Mouse (Mus musculus) layer of hippocampus, adult 11-12 months (tissue): ENCODE measurements around the gene Olfr1037.
"Not testable (repeated sequence)": the region's sequence is repeated elsewhere in the genome, so short reads cannot be mapped to it uniquely, and the experiment has no call there.

Source experiments
- DNase-seq: peaks from one replicate; pipeline ENCODE4 v3.0.0; 2022; ENCODE audit warnings: low spot score

Gene Olfr1037

DNA sequence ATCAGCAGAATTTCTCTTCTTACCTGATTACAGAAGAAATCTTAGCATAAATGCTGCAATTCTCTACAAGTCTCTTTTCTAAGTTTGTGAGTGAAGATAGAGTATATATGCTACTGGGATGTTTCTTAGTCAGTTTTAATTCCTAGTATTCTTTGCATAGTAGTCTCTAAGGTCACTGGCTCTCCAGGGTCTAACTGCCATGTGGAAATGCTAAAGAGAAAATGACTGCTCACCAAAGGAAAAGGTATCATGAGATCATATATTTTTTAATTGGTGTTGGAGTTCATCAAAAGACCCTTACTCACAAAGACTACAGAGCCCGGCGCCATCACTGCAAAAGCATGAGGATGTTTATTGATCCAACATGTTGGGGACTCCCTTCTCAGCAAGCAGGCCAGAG is at the start of gene Olfr1037:
TSS of gene Olfr1037 (minus strand) at position 101 of the 400 bp plus-strand sequence.
- no peak for DNase-seq

GRCm38 (mm10) chr2:86135828-86136227 is 48.6 kb upstream of the Olfr1037 start, which contains the start of gene Olfr1039:
TSS of gene Olfr1039 (minus strand) at chr2:86135928.
- DNase-seq: no peak

- not testable (repeated sequence) for DNase-seq
These were observed 6.7 kb downstream of the Olfr1037 start for GRCm38 (mm10) chr2:86080478-86080877.

DNA sequence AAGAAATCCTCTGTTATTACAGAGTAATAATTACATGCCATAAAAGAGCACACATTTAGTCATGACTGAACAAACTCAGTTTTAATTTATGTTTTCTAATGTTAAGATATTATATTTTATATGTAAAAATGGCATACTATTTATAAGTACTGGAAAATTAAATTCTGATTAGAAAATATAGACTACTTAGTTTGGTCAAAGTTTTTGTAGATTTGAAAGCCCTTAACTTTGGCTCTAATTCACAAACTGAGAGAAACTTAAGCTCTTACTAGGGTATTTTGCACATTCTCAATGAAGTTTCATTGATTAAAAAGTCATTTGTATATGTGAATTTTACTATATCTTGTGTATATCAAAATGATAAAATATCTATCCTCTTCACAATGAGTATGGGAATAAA is 13.5 kb downstream of the Olfr1037 start, which contains the start of gene Olfr1036:
TSS of gene Olfr1036 (plus strand) at position 301 of the 400 bp plus-strand sequence.
- not testable (repeated sequence) for DNase-seq

- DNase-seq: no peak
These were observed 17.0 kb downstream of the Olfr1037 start for GRCm38 (mm10) chr2:86070189-86070588.

- not testable (repeated sequence) for DNase-seq
These were observed 23.4 kb downstream of the Olfr1037 start for GRCm38 (mm10) chr2:86063766-86064165.

- not testable (repeated sequence) for DNase-seq
These were observed 36.4 kb downstream of the Olfr1037 start for GRCm38 (mm10) chr2:86050777-86051176.

DNA sequence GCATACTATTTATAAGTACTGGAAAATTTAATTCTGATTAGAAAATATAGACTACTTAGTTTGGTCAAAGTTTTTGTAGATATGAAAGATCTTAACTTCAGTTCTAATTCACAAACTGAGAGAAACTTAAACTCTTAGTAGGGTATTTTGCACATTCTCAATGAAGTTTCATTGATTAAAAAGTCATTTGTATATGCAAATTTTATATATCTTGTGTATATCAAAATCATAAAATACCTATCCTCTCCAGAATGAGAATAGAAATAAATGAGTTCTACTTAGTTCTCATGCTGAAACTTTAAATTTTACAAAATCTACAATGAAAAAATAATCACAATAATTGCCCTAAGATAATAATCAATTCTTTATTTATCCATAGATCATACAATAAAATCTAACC is 41.6 kb downstream of the Olfr1037 start, which contains the start of gene Olfr1034:
TSS of gene Olfr1034 (plus strand) at position 301 of the 400 bp plus-strand sequence.
- DNase-seq: no peak
